Mouse (Mus musculus) E14TG2a.4 (cell line): ENCODE measurements around the gene Fam69b.

ENCODE experiments used
- CTCF ChIP-seq: conservative IDR thresholded peaks from 2 replicates; pipeline ENCODE4 v1.5.1; 2014; ENCODE audit warnings: low read length
- NANOG ChIP-seq: IDR thresholded peaks from 2 replicates; pipeline ENCODE4 v1.6.1; 2014; ENCODE audit warnings: borderline replicate concordance, low read length, mixed read lengths
- POU5F1 ChIP-seq: IDR thresholded peaks from 2 replicates; pipeline ENCODE4 v1.6.1; 2014; ENCODE audit warnings: low read length, borderline replicate concordance

GRCm38 (mm10) chr2:26639083-26639482 lies 10.8 kb downstream of the Fam69b start:
- TF ChIP-seq CTCF (peak; percentile 30), NANOG (no peak), POU5F1 (no peak)
